Mouse (Mus musculus): ENCODE results near the gene Chst13.
A peak's percentile ranks its signal among the peaks of the same experiment; 100 is the strongest.

Chst13 gene

GRCm38 (mm10) chr6:90319475-90320191, 5.4 kb downstream of the Chst13 start:
- DNase-seq = no peak

GRCm38 (mm10) chr6:90319019-90319418, 6.0 kb downstream of the Chst13 start:
- no peak for DNase-seq

- no peak for DNase-seq
Measured at GRCm38 (mm10) chr6:90317510-90318258, 7.3 kb downstream of the Chst13 start.

- DNase-seq = no peak
Measured at GRCm38 (mm10) chr6:90315961-90316360, 9.0 kb downstream of the Chst13 start.

- no peak for DNase-seq
Measured at GRCm38 (mm10) chr6:90308839-90309778, 15.9 kb downstream of the Chst13 start.

- no peak for DNase-seq
Measured at GRCm38 (mm10) chr6:90306315-90306975, 18.5 kb downstream of the Chst13 start.

- no peak for DNase-seq
Measured at GRCm38 (mm10) chr6:90300919-90301318, 24.1 kb downstream of the Chst13 start, which contains the start of gene BC048671. TSS of gene BC048671 (plus strand) at chr6:90301219.

GRCm38 (mm10) chr6:90288265-90288664, 36.7 kb downstream of the Chst13 start:
- peak; percentile 20 to 64 for DNase-seq

Measured in kidney, postnatal 36 days (tissue).